Mouse (Mus musculus): ENCODE data around the gene Arhgap32.

The Arhgap32 gene

DNA sequence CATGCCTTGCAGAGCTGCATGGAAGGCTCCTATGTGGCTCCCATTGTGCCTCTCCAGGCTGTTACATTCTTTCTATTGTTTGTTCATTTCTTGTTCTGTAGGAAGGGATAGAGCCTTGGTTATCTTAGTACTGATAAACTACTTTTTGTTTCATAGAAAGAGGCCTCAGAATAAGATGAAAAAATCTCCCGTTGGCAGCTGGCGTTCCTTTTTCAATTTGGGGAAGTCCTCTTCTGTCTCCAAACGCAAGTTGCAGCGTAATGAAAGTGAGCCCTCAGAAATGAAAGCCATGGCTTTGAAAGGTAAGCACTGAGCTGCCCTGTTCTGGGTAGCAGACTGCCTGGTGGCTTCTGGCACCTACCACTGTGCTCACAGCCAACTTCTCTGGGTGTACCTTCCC lies 134.6 kb downstream of the Arhgap32 start:
- no peak for DNase-seq (ENCODE audit: low read depth, low spot score)

GRCm38 (mm10) chr9:32253721-32254120 lies 137.8 kb downstream of the Arhgap32 start:
- DNase-seq (ENCODE audit: low read depth, low spot score): no peak

DNA sequence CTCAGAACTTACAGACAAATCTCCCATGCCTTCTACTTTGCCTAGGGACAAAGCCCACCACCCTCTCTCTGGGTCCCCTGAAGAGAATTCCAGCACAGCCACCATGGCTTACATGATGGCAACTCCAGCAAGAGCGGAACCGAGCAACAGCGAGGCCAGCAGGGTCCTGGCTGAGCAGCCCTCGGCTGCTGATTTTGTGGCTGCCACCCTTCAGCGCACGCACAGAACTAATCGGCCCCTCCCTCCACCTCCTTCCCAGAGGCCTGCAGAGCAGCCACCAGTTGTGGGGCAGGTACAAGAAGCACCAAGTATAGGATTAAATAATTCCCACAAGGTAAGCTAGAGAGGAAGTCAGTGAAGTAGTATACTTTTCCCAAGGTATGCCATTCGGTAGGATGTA lies 141.4 kb downstream of the Arhgap32 start:
- DNase-seq (ENCODE audit: low read depth, low spot score): no peak

- no peak for DNase-seq (ENCODE audit: low read depth, low spot score)
Measured at GRCm38 (mm10) chr9:32257882-32258281, 141.9 kb downstream of the Arhgap32 start.

- DNase-seq (ENCODE audit: low read depth, low spot score): peak; percentile 49
Measured at GRCm38 (mm10) chr9:32271896-32272444, 156.0 kb downstream of the Arhgap32 start.

DNA sequence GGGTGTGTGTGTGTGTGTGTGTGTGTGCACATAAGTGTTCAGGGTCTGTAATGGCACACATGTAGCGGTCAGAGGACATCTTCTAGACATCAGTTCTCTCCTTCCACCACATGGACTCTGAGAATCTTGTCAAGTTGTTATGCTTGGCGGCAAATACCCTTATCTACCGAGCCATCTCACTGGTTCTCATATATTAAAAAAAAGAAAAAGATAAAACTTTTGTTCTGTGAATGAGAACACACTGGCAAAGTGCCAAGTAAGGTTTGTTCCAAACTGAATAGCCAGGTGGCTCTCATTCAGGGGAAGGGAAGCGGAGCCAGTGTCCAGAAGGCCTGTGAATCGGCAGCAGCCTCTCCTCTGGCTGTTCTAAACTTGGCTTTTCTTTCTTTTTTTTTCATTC lies 162.1 kb downstream of the Arhgap32 start:
- DNase-seq (ENCODE audit: low read depth, low spot score): no peak

GRCm38 (mm10) chr9:32279789-32280188 lies 163.9 kb downstream of the Arhgap32 start:
- no peak for DNase-seq (ENCODE audit: low read depth, low spot score)

GRCm38 (mm10) chr9:32280456-32280855 lies 164.5 kb downstream of the Arhgap32 start:
- DNase-seq (ENCODE audit: low read depth, low spot score): no peak

GRCm38 (mm10) chr9:32283591-32283990 lies 167.7 kb downstream of the Arhgap32 start:
- DNase-seq (ENCODE audit: low read depth, low spot score): no peak

DNA sequence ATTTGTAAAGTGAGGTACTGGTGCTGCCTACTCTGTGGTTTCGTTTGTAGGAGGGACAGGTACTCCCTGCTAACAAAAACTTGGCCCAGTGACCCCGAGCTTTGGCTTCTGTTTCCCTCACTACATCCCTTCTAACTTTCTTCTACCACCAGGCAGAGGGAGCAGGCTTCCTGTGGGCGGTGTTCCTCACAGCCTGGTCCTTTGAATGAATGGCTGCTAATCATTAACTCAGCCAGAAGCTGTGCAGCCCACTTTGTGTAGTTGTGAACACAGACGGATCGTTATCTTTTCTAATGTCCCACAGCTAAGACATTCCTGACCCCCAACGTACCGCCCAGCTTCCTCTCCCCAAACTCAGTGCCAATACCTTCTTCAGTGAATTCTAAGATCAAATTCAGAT lies 175.7 kb downstream of the Arhgap32 start:
- DNase-seq (ENCODE audit: low read depth, low spot score): no peak

- DNase-seq (ENCODE audit: low read depth, low spot score): peak; percentile 5
Measured at GRCm38 (mm10) chr9:32292686-32293085, 176.8 kb downstream of the Arhgap32 start.

- DNase-seq (ENCODE audit: low read depth, low spot score): no peak
Measured at GRCm38 (mm10) chr9:32295061-32295800, 179.3 kb downstream of the Arhgap32 start.

DNA sequence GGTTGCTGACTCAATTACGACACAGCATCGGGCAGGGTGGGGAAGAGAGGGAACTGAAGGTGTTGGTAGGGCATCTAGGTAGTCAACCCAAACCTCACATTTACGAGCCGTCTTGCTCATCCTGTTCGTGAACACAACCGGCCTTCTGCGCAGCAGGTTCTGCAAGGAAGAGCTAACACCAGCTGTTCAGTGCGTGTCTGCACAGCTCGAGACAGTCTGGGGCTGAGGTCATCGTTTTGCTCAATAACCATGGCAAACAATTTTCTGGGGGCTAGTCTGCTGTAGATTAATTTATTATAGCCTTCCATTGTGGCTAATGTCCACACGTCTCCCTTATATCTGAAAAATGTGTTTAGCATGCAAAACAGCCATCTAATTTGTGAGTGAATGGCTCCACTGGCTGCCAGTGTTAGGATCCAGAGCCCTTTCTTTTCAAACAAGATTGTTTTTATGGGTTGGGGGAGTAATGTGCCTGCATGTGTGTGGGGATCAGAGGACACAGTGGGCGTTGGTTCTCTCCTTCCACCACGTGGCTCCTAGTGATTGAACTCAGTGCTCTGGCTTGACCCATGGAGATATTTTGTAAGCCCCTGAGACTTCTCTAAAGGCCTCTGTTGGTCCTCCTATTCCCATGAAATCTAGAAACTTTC lies 186.7 kb downstream of the Arhgap32 start:
- DNase-seq (ENCODE audit: low read depth, low spot score): no peak

- no peak for DNase-seq (ENCODE audit: low read depth, low spot score)
Measured at GRCm38 (mm10) chr9:32311786-32312185, 195.8 kb downstream of the Arhgap32 start.

- DNase-seq (ENCODE audit: low read depth, low spot score): no peak
Measured at GRCm38 (mm10) chr9:32312208-32312607, 196.3 kb downstream of the Arhgap32 start.

DNA sequence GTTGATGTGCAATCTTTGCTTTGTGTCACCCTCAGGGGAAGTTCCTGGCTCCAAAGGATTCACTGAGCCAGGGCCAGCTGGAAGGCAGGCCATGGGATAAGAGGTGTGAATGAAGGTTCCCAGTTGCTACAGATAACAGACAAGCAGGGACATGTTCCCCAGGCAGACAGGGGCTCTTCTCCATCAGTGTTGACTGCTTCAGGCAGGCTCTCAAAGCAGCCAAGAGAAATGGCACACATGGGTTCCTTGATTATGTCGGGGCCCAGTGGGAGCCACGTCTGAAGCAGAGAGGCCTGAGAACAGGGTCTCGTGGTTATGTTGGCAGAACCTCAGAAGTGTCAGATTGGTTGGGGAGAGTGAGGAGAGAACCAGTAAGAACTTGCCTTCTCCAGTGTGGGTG lies 198.1 kb downstream of the Arhgap32 start:
- no peak for DNase-seq (ENCODE audit: low read depth, low spot score)

GRCm38 (mm10) chr9:32315999-32316398 lies 200.1 kb downstream of the Arhgap32 start:
- DNase-seq (ENCODE audit: low read depth, low spot score): no peak
